Mouse (Mus musculus) myocyte (in vitro differentiated cells): ENCODE data around the gene Zfp853.

ENCODE experiments used
- CEBPB ChIP-seq: IDR thresholded peaks from 2 replicates; pipeline ENCODE4 v1.6.1; 2011; ENCODE audit warnings: mild to moderate bottlenecking, moderate library complexity; ENCODE audit not compliant: poor library complexity, insufficient read depth, severe bottlenecking
- E2F4 ChIP-seq: IDR thresholded peaks from one replicate; pipeline ENCODE4 v1.6.1; 2011; ENCODE audit warnings: mild to moderate bottlenecking, control low read depth, moderate library complexity; ENCODE audit not compliant: insufficient read depth
- MAX ChIP-seq: IDR thresholded peaks from one replicate; pipeline ENCODE4 v1.6.1; 2011; ENCODE audit warnings: low read depth, mild to moderate bottlenecking, control low read depth
- MYOD1 ChIP-seq, 3 experiments: IDR thresholded peaks; one replicate each; pipeline ENCODE4 v1.6.1; 2011; ENCODE audit warnings: control low read depth in 2 of 3, low read depth in 2 of 3, mild to moderate bottlenecking in 2 of 3, moderate library complexity in 1 of 3; ENCODE audit not compliant: insufficient read length in 2 of 3, control insufficient read depth in 1 of 3
- MYOG ChIP-seq, 3 experiments: IDR thresholded peaks; one replicate each; pipeline ENCODE4 v1.6.1; 2011; ENCODE audit warnings: control low read depth in 2 of 3, low read depth in 2 of 3, mild to moderate bottlenecking in 2 of 3; ENCODE audit not compliant: insufficient read length in 2 of 3, control insufficient read depth in 1 of 3, insufficient read depth in 1 of 3
- POLR2A ChIP-seq: IDR thresholded peaks from one replicate; pipeline ENCODE4 v1.6.1; 2011; ENCODE audit warnings: low read depth, mild to moderate bottlenecking, control low read depth, moderate library complexity; ENCODE audit not compliant: insufficient read length
- POLR2AphosphoS2 ChIP-seq: IDR thresholded peaks from one replicate; pipeline ENCODE4 v1.6.1; 2011; ENCODE audit warnings: low read depth, control low read depth; ENCODE audit not compliant: insufficient read length
- REST ChIP-seq: IDR thresholded peaks from one replicate; pipeline ENCODE4 v1.6.1; 2011; ENCODE audit warnings: mild to moderate bottlenecking, control low read depth, moderate library complexity; ENCODE audit not compliant: insufficient read depth, insufficient read length
- SRF ChIP-seq: IDR thresholded peaks from one replicate; pipeline ENCODE4 v1.6.1; 2011; ENCODE audit warnings: low read depth; ENCODE audit not compliant: control insufficient read depth, insufficient read length
- TCF12 ChIP-seq: IDR thresholded peaks from one replicate; pipeline ENCODE4 v1.6.1; 2011; ENCODE audit warnings: mild to moderate bottlenecking, control low read depth; ENCODE audit not compliant: poor library complexity, insufficient read depth, severe bottlenecking
- USF1 ChIP-seq: IDR thresholded peaks from one replicate; pipeline ENCODE4 v1.6.1; 2011; ENCODE audit warnings: low read depth, mild to moderate bottlenecking, control low read depth, moderate library complexity

- TF ChIP-seq USF1 (no peak), MYOD1 (IDR thresholded peaks at IDR 0.05; ENCODE audit: control insufficient read depth in 1 of 3, insufficient read length in 2 of 3, low read depth in 2 of 3) (no peak), CEBPB (no peak), E2F4 (no peak), POLR2A (no peak), POLR2AphosphoS2 (no peak), MAX (no peak), SRF (no peak), TCF12 (no peak), MYOG (IDR thresholded peaks at IDR 0.05; ENCODE audit: control insufficient read depth in 1 of 3, insufficient read depth in 1 of 3, insufficient read length in 2 of 3, low read depth in 2 of 3) (no peak), REST (no peak)
Observed at GRCm38 (mm10) chr5:143316605-143317287, 23.3 kb upstream of the Zfp853 start.
